Comparison of ENCODE assay signal across 27 mouse cellular contexts in the genomic region with DNA sequence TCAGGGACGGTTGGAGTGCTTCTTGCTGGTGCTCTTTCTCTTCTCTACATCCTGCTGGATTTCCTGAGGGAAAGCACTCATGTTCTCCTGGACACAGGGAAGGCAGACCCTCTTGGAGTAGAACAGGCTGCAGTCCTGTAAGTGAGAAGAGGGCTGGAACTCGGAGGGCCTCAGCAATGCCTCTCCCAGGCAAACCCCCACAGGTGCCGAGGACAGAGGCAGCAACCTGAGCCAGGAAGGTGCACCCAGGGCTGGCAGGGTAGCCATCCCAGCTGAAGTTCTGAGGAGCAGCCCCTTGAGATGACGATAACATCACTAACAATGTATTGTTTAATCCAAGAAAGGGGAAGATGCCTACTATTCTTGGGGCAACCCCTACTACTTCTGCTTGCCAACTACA. TPM values are rescaled to one million over a fixed set of nuclear protein-coding genes. Genes with fewer than 3 reads are reported as not detected.
"Had no signal": no experiment of that assay in that cellular context is flagged by ENCODE, and none has a peak within 500 bp of the region (broad histone marks: within the 10 kb centered on the region; RNA-seq: fewer than 3 reads in every experiment).

No protein-coding gene starts in this region.

- H3K27ac ChIP-seq: heart, embryonic 10.5 days; hindbrain, embryonic 10.5 days; hindbrain, embryonic 14.5 days; intestine, embryonic 15.5 days; layer of hippocampus, adult 2 months; left cerebral cortex, adult 2 months; limb, embryonic 10.5 days; limb, embryonic 12.5 days; liver, embryonic 13.5 days had no signal

- H3K9me3 ChIP-seq: heart, embryonic 10.5 days; heart, embryonic 12.5 days; hindbrain, embryonic 10.5 days; intestine, embryonic 15.5 days; limb, embryonic 10.5 days; limb, embryonic 12.5 days; liver, embryonic 13.5 days had no signal

- H3K27me3 ChIP-seq: heart, embryonic 12.5 days; intestine, embryonic 15.5 days; limb, embryonic 12.5 days; liver, embryonic 13.5 days had no signal

- H3K4me3 ChIP-seq: gastrocnemius, adult 2 months; heart, adult 2 months; heart, embryonic 10.5 days; heart, embryonic 12.5 days; hindbrain, embryonic 10.5 days; intestine, embryonic 15.5 days; layer of hippocampus, adult 2 months; left cerebral cortex, adult 2 months; limb, embryonic 10.5 days; limb, embryonic 12.5 days; liver, embryonic 13.5 days had no signal

- H3K9ac ChIP-seq: heart, embryonic 12.5 days; hindbrain, embryonic 14.5 days; intestine, embryonic 15.5 days; limb, embryonic 12.5 days; liver, embryonic 13.5 days had no signal

- ATAC-seq: hindbrain, embryonic 16.5 days; inflammation-experienced regulatory T-cells, adult 6 months; intestine, embryonic 15.5 days; intestine, postnatal 0 days had no signal

- H3K4me2 ChIP-seq: heart, embryonic 12.5 days; hindbrain, embryonic 14.5 days; intestine, embryonic 15.5 days; limb, embryonic 12.5 days; liver, embryonic 11.5 days; liver, embryonic 13.5 days had no signal

- H3K36me3 ChIP-seq: heart, embryonic 12.5 days; hindbrain, embryonic 10.5 days; intestine, embryonic 15.5 days; limb, embryonic 10.5 days; limb, embryonic 12.5 days; liver, embryonic 13.5 days had no signal

- DNase-seq: gastrocnemius, adult 2 months; gastrocnemius, postnatal 10 days; gastrocnemius, postnatal 25 days; heart, adult 2 months; heart, postnatal 14 days; heart, postnatal 4 days; kidney, adult 18-20 months; kidney, adult 8-10 months; kidney, postnatal 10 days; kidney, postnatal 25 days; kidney, postnatal 4 days; liver; liver, embryonic 13.5 days had no signal

RNA-seq across cellular contexts. Expression of a gene that starts 14.1 kb away (rescaled TPM):
- total RNA-seq: granulocyte monocyte progenitor cell, adult 5-6 weeks had no signal
- polyA plus RNA-seq: hindbrain, embryonic 10.5 days; inflammation-experienced regulatory T-cells, adult 6 months had no signal
